Mouse (Mus musculus): Measurements from ENCODE around the gene Sox15.

Gene Sox15

GRCm38 (mm10) chr11:69633128-69633866, 21.8 kb upstream of the Sox15 start:
- peak; percentile 51 for DNase-seq (ENCODE audit: low read depth, low spot score)

GRCm38 (mm10) chr11:69635471-69635870, 19.6 kb upstream of the Sox15 start:
- DNase-seq (ENCODE audit: low read depth, low spot score), result no peak

- no peak for DNase-seq (ENCODE audit: low read depth, low spot score)
Observed at GRCm38 (mm10) chr11:69645860-69646259, 9.3 kb upstream of the Sox15 start.

GRCm38 (mm10) chr11:69653399-69653798, 1.7 kb upstream of the Sox15 start:
- no peak for DNase-seq (ENCODE audit: low read depth, low spot score)

- peak; percentile 88 for DNase-seq (ENCODE audit: low read depth, low spot score)
Observed at GRCm38 (mm10) chr11:69654760-69655159, 354 bp upstream of the Sox15 start.

GRCm38 (mm10) chr11:69656065-69656455, 946 bp downstream of the Sox15 start:
- DNase-seq (ENCODE audit: low read depth, low spot score), result no peak

GRCm38 (mm10) chr11:69656617-69657461, 1.7 kb downstream of the Sox15 start:
- DNase-seq (ENCODE audit: low read depth, low spot score), result peak; percentile 76

GRCm38 (mm10) chr11:69657462-69657881, 2.4 kb downstream of the Sox15 start:
- DNase-seq (ENCODE audit: low read depth, low spot score), result no peak

GRCm38 (mm10) chr11:69661221-69661881, 6.2 kb downstream of the Sox15 start:
- DNase-seq (ENCODE audit: low read depth, low spot score), result no peak

GRCm38 (mm10) chr11:69662213-69662966, 7.3 kb downstream of the Sox15 start, which contains the start of gene Mpdu1:
Mpdu1 (minus strand) TSS chr11:69662642.
- peak; percentile 98 for DNase-seq (ENCODE audit: low read depth, low spot score)

GRCm38 (mm10) chr11:69662967-69663671, 8.0 kb downstream of the Sox15 start:
- DNase-seq (ENCODE audit: low read depth, low spot score), result peak; percentile 34

GRCm38 (mm10) chr11:69663795-69664194, 8.7 kb downstream of the Sox15 start:
- DNase-seq (ENCODE audit: low read depth, low spot score), result no peak

GRCm38 (mm10) chr11:69664841-69665240, 9.7 kb downstream of the Sox15 start:
- no peak for DNase-seq (ENCODE audit: low read depth, low spot score)

- DNase-seq (ENCODE audit: low read depth, low spot score), result no peak
Observed at GRCm38 (mm10) chr11:69665457-69665960, 10.4 kb downstream of the Sox15 start.

- peak; percentile 93 for DNase-seq (ENCODE audit: low read depth, low spot score)
Observed at GRCm38 (mm10) chr11:69665961-69666664, 11.0 kb downstream of the Sox15 start, which contains the start of gene Cd68. Cd68 (minus strand) TSS chr11:69666153.

- no peak for DNase-seq (ENCODE audit: low read depth, low spot score)
Observed at GRCm38 (mm10) chr11:69666665-69667005, 11.5 kb downstream of the Sox15 start.

- peak; percentile 94 for DNase-seq (ENCODE audit: low read depth, low spot score)
Observed at GRCm38 (mm10) chr11:69670786-69671725, 15.9 kb downstream of the Sox15 start.

GRCm38 (mm10) chr11:69671726-69672124, 16.6 kb downstream of the Sox15 start:
- no peak for DNase-seq (ENCODE audit: low read depth, low spot score)

GRCm38 (mm10) chr11:69672211-69672706, 17.1 kb downstream of the Sox15 start, which contains the start of gene Eif4a1:
Eif4a1 (minus strand) TSS chr11:69672423.
- DNase-seq (ENCODE audit: low read depth, low spot score), result peak; percentile 100
